Mouse (Mus musculus) B cell, adult 67 days (primary cell): ENCODE measurements around the gene Dlg5. TPM values are rescaled to one million over a fixed set of nuclear protein-coding genes. Genes with fewer than 3 reads are reported as not detected.

Experiments used
- total RNA-seq, 2 experiments: library from RNA; stranded (reverse); gene quantifications; 4 replicates each; pipeline ENCODE4 v1.2.4; 2023

Gene Dlg5
- total RNA-seq: not detected

DNA sequence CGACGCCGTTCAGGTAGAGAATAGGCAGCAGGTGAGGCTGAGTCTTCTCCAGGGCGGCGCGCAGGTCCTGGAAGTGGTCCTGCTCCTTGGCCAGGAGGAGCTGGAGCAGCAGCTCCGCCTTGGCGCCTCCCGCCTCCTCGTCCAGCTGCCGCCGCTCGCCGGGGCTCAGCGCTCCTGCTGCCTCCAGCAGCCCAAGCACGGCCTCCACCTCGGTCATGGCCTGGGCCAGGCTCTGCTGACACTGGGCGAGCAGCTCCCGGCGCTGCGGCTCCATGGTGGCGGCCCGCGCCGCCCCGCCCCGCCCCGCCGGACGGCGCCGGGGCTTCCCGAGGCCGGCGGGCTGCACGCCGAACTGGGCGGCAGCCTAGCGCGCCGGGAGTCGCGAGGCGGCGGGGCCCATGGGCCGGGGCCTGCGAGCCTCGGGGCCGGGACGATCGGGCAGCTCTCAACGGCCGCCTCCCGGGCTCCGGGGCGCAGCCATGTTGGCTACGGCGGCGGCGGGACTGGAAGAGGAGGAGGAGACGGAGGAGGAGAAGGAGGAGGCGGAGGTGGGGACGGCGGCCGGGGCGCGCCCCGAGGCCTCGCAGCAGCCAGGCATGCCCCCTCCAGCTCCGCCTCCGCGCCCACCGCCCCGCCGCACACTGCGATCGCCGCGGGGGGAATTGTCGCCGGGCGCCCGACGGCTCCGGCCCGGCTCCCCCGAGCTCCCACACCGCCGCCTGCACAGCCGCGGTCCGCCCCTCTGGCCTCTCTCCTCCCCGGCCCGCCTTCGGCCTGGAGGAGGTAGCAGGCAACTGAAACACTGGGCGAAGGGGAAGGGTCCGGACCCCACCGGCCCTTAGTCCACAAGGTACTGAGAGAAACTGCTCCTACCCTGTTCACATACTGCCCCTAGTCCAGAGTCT, at the start of gene Dlg5:
Gene Dlg5, minus strand, starts transcription at position 744 of the 905 bp plus-strand sequence.

DNA sequence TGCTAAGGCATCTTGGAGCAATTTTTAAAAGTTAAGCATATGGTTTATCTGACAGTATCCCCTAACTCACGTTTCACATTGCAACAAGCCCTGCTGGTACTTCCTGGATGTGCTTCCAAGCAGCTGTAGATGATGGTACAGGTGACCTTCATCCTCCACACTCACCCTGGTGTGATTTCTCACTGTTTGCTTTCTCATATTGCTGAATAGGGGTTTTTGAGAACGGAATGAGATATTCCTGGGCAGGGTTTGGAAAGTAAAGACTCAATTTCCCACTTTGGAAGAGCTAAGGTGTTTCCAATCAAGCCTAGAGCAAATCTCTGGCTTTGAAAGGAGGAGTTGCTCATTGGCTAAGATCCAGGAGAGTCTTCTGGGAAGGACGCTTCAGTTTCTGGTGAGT, 47.2 kb upstream of the Dlg5 start, which contains the start of gene E330034G19Rik:
Gene E330034G19Rik, plus strand, starts transcription at position 301 of the 400 bp plus-strand sequence.

Other genes with a start within 250 kb of the Dlg5 start
- gene Kcnma1, start 231.4 kb downstream of the Dlg5 start, total RNA-seq: not detected
- gene E330034G19Rik, start 47.3 kb upstream of the Dlg5 start, total RNA-seq: not detected
- 10 to 100 TPM; 50.7 to 53.4 TPM for gene Polr3a, start 241.1 kb upstream of the Dlg5 start, total RNA-seq
- 1,000 to 10,000 TPM; 4,112 to 4,186 TPM for gene Rps24, start 241.2 kb upstream of the Dlg5 start, total RNA-seq